Mouse (Mus musculus): ENCODE measurements around the gene Gdf1. TPM values are rescaled to one million over a fixed set of nuclear protein-coding genes. Genes with fewer than 3 reads are reported as not detected.

The Gdf1 gene
- total RNA-seq (2021), result 1 to 10 TPM; 1.9 to 2.1 TPM
- long read RNA-seq, experiment 1, partial matches to known transcripts, result 0 of 1 reads
- long read RNA-seq, experiment 1, other reads (novel, unspliced or antisense), result 0 of 1 reads
- long read RNA-seq, experiment 2, partial matches to known transcripts, result 0 of 2 reads
- long read RNA-seq, experiment 2, other reads (novel, unspliced or antisense), result 2 of 2 reads

DNA sequence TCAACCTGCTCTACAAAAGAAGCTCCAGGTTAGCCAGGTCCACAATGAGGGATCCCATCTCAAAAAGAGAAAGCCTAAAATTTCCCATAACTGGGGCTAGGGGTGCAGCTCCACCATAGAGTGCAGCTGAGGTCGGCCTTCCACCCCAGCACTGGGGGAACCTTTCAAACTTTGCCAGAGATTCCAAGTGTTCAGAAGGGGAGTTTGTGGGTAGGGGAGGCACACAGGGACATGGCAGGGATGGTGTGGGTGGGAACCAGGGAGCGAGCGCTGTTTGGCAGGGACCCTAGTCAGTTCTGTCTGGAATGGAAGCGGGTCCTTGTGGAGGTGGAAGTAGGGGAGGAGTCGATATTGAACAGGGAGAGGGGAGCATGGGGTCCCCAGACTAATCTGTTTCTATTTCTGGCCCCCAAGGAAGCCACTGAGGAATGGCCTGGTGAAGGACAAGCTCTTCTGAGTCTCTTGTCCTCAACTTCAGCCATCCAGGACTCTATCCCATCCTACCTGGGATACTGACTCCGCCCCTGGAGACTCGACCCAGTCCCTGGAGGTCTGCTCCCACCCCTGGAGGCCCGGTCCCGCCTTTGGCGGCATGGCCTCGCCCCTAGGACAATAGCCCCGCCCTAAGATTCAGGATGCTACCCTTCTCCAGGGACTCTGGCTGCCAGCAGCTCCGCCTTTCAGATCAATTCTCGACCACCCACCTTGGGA lies at the start of gene Gdf1:
Gdf1 (plus strand) TSS at position 694 of the 711 bp plus-strand sequence.
- DNase-seq (ENCODE audit: low spot score), result no peak

DNA sequence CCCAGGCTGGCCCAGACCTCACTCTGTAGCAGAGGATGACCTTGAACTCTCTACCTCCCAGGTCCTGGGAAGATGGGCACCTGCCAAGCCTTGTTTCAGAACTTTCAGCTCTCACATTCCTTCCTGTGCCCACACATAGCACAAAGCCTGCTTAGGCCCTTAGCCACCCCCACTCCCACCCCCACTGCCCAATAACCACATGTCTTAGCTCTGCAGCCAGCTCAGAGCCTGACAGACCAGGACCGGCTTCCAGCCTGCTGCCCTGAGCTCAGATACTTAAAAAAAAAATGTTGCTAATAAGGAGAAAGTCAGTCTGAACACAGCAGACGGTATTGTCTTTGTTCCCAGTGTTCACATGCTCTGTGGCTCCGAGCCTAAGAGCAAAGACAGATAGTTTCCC lies 48.6 kb upstream of the Gdf1 start:
- no peak for DNase-seq (ENCODE audit: low spot score)

- peak; percentile 93 for DNase-seq (ENCODE audit: low spot score)
Measured at GRCm38 (mm10) chr8:70282603-70283135, 46.9 kb upstream of the Gdf1 start, which contains the start of gene Homer3. Homer3 (plus strand) TSS chr8:70282827.

DNA sequence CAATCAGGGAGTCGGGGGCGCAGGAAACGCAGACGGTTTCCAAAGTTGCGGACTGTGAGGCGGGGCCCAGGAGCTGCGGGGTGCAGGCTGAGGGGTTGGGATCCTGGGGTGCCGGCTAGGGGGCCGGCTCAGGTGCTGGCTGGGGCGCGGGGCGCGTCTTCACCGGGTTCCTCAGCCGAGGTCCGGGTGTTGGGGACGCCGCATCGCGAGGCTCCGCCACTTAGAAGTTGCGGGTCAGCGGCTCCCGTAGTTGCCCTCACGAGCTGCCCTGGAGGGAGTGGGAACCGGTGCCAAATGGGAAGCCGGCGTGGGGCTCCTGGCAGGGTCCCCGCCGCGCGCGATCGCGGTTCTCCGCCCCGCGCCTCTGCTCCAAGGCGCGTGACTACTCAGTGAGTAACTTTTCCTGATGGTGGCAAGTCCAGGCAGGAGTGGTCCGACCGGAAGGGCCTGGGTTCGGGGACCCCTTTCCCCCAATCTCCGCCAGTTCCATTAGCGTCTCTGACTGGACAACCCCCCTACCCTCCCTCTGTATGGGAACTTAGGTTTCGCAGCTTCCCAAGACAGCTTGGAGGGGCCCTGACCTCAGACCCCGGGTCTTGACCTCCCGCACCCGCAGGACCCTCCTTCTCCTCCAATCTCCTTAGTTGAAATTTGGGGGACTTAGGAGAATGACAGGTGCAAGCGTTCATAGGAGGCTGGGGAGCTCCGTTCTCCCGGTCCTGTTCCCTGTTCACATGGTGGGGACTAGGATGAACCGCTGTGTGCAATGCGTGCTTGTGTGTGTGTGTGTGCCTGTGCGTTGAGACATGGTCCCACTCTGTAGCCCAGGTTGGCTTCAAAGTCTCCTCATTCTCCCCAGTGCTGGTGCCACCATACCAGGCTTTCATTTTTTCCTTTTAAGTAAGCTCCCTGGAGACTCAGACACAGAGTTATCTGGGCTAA lies 46.2 kb upstream of the Gdf1 start:
- peak; percentile 13 for DNase-seq (ENCODE audit: low spot score)

DNA sequence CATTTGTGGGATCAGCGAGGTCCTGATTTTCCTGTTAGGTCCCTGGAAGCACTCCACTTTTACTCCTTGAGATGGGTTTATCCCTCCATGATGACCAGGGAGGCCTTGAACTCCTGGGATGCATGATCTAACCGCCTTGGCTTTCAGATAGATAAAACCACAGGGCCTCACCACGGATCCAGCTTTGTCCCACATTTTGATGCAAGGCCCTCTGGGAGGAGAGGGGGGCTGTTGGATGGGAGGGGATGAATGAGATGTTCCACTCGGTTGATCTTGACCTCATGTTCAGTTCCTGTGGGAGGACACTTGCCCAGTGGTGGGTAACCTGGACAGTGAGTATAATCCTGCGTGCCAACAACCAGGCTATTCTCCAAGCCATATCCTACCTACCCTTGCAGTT lies 45.2 kb upstream of the Gdf1 start:
- DNase-seq (ENCODE audit: low spot score), result no peak

DNA sequence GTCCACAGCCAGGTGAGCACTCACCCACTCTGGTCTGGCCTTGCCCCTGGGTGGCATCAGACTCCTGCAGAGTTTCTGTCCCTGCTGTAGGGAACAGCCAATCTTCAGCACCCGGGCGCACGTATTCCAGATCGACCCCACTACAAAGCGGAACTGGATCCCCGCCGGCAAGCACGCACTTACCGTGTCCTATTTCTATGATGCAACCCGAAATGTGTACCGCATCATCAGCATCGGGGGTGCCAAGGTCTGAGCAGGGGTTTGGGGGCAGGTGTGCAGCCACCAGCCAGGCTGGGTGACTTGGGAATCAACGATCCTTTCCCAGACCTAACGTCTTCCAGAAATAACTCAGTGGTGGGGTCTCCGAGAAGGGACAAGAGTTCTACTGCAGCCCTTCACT lies 44.3 kb upstream of the Gdf1 start:
- no peak for DNase-seq (ENCODE audit: low spot score)

DNA sequence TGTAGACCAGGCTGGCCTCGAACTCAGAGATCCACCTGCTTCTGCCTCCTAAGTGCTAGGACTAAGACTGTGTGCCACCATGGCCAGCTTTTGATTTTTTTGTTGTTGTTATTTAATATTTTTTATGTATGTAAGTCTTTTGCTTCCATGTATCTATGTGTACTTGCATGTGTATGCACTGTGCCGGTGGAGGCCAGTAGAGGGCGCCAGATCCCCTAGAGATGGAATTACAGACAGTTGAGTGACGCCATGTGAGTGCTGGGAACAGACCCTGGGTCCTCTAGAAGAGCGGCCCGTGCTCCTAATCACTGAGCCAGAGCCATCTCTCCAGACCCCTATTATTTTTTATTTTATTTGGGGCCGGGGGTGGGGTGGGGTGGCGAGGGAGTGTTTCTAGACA lies 42.9 kb upstream of the Gdf1 start:
- DNase-seq (ENCODE audit: low spot score), result no peak

DNA sequence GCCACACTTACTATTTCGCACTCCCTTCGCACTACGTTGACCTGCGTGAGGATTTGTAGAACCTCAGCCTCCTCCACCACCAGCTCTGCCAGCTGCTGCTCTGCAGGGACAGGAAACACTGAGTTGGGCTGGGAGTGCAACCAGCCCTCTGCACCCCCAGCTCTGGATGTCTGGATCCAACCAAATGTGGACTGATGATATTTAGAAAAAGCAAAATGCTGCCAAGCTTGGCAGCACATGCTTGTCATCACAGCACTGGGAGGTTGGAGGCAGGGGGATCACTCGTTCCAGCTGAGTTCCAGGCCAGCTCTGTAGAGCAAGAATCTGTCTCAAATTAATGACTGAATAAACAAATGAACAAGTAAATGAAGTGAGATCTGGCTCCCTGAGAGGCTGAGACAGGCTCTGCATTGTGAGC lies 35.6 kb upstream of the Gdf1 start:
- no peak for DNase-seq (ENCODE audit: low spot score)

DNA sequence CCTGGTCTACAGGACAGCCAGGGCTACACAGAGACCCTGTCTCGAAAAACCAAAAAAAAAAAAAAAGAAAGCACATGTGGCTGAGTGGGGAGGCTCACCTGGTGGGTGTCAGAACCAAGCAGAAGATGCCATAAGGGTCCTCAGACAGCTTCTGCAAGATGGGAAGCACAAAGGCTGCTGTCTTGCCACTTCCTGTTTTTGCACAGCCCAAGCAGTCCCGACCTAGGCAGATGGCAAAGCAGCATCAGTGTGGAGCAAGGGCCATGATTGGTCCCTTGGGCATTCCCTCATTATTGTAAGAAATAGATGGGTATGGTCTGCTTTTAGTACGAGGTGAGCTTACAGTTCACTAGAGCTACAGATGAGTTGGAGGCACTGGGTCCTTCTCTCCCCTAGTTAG lies 28.7 kb upstream of the Gdf1 start:
- no peak for DNase-seq (ENCODE audit: low spot score)

- peak; percentile 93 for DNase-seq (ENCODE audit: low spot score)
Measured at GRCm38 (mm10) chr8:70302358-70302890, 27.2 kb upstream of the Gdf1 start, which contains the start of the genes Ddx49 and Cope. Ddx49 (minus strand) TSS chr8:70302489. Cope (plus strand) TSS chr8:70302518.

DNA sequence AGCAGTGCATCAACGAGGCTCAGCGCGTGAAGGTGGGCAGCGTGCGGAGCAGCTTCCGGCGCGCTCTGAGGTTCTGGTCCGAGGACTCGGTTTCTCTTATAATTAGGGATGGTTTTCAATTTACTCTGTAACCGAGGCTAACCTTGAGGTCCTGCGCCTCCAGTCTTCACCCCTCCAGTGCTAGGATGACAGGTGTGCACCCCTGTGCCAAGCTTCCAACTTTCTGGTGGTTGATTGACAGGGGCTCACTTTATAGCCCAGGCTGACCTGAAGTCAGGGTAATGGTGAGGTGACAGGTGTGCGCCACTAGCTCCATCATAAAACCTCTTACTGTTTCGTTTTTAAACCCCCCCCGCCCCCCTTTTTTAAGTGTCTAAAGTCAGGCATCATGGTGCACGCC lies 26.7 kb upstream of the Gdf1 start:
- DNase-seq (ENCODE audit: low spot score), result no peak

GRCm38 (mm10) chr8:70309311-70309710 lies 20.3 kb upstream of the Gdf1 start:
- DNase-seq (ENCODE audit: low spot score), result no peak

- peak; percentile 94 for DNase-seq (ENCODE audit: low spot score)
Measured at GRCm38 (mm10) chr8:70313399-70313798, 16.2 kb upstream of the Gdf1 start.

DNA sequence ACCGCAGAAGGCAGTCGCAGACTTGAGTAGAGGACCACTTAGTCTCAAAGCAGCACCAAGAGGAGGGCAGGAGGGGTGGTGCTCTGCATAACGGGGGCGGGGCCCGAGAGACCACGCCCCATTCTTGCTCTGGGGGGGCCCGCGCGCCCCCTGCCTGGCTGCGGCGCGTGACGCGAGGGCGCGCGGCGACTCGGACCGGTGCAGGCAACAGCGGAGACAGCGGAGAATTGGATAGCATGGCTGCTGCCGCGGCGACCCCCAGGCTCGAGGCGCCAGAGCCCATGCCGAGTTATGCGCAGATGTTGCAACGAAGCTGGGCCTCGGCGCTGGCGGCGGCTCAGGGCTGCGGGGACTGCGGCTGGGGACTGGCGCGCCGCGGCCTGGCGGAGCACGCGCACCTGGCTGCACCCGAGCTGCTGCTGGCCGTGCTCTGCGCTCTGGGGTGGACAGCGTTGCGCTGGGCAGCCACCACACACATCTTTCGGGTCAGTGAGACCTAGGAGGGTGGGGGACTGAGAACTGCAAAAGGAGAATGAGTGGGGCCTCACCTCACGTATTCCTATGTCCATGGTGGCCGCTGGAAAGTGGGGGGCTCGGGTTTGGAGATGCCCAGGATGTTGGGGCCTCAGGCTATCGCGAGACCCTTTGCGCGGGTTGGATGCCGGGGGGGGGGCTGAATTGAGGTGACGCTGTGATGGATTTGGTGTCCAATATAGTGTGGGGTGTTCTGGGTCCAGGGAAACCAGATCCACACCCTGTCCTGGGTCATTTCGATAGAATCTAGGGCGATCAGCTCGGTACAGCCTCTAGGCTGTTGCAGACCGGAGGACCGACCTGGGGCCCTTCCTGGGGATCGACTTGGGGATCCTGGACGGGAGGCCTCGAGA lies 13.8 kb upstream of the Gdf1 start, which contains the start of gene Cers1:
Cers1 (plus strand) TSS at position 152 of the 887 bp plus-strand sequence.
- peak; percentile 63 for DNase-seq (ENCODE audit: low spot score)

DNA sequence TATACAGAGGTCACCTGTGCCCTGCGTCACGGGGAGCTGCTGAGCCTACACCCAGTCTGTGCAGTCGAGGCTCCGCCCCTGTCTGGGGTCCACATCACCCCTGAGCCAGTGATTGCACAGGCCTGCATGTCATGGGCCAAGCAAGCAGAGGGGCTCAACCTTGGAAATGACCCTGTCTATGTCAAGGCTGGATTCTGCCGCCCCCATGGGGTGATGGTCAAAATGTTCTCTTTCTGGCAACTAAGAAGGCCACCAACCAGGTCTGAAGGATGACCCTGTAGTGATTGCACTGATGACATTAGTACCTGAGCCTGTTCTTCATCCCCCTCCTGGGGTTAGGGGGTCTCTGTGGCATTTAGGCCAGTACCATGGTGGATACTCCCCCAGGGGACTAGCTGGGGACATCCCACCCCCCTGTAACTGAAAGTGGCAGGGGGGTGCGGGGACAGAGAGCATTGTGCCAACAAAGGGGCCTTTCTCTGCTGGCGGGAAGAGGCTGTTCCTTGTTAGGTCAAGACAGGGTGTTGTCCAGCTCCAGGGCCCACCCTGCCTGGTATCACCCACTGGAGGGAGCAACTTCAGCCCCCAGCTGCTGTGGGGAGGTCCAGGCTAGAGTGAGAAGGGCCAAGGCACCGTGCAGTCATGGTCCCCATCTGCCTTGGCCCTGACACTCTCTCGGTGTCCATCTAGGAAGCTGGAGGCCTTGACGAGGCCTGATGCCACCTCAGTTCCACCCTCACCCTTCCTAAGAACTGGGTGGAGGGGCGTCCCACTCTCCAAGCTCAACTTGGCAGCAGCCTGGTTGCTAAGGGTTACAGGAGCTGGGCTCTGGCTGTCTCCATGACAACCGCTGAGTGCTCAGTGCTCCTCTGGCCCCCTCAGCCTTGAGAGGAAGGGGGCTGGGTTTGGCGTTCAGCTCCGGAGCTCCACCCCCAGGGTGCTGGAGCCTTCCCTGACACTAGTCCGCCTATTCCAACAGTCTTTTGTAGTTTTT lies 12.8 kb upstream of the Gdf1 start:
- peak; percentile 40 for DNase-seq (ENCODE audit: low spot score)

GRCm38 (mm10) chr8:70317872-70318271 lies 11.7 kb upstream of the Gdf1 start:
- DNase-seq (ENCODE audit: low spot score), result peak; percentile 73

GRCm38 (mm10) chr8:70323716-70324115 lies 5.9 kb upstream of the Gdf1 start:
- no peak for DNase-seq (ENCODE audit: low spot score)

- DNase-seq (ENCODE audit: low spot score), result no peak
Measured at GRCm38 (mm10) chr8:70327512-70327911, 2.1 kb upstream of the Gdf1 start.
